Mouse (Mus musculus): ENCODE data around the gene Il9r.
A peak's percentile ranks its signal among the peaks of the same experiment; 100 is the strongest.

Il9r gene

GRCm38 (mm10) chr11:32199230-32199629 is 849 bp downstream of the Il9r start:
- DNase-seq (ENCODE audit: low read depth, low spot score), result no peak

GRCm38 (mm10) chr11:32198256-32198955 is 1.7 kb downstream of the Il9r start:
- DNase-seq (ENCODE audit: low read depth, low spot score), result no peak

- no peak for DNase-seq (ENCODE audit: low read depth, low spot score)
Observed at GRCm38 (mm10) chr11:32197766-32198165, 2.3 kb downstream of the Il9r start.

- no peak for DNase-seq (ENCODE audit: low read depth, low spot score)
Observed at GRCm38 (mm10) chr11:32196727-32197126, 3.4 kb downstream of the Il9r start.

- DNase-seq (ENCODE audit: low read depth, low spot score), result no peak
Observed at GRCm38 (mm10) chr11:32195867-32196540, 4.1 kb downstream of the Il9r start.

GRCm38 (mm10) chr11:32194626-32195025 is 5.5 kb downstream of the Il9r start:
- no peak for DNase-seq (ENCODE audit: low read depth, low spot score)

- DNase-seq (ENCODE audit: low read depth, low spot score), result no peak
Observed at GRCm38 (mm10) chr11:32194086-32194485, 6.0 kb downstream of the Il9r start.

- DNase-seq (ENCODE audit: low read depth, low spot score), result no peak
Observed at GRCm38 (mm10) chr11:32193156-32193555, 6.9 kb downstream of the Il9r start.

- DNase-seq (ENCODE audit: low read depth, low spot score), result no peak
Observed at GRCm38 (mm10) chr11:32190603-32191110, 9.4 kb downstream of the Il9r start.

GRCm38 (mm10) chr11:32190119-32190518 is 10.0 kb downstream of the Il9r start:
- no peak for DNase-seq (ENCODE audit: low read depth, low spot score)

- no peak for DNase-seq (ENCODE audit: low read depth, low spot score)
Observed at GRCm38 (mm10) chr11:32189434-32189833, 10.6 kb downstream of the Il9r start.

- no peak for DNase-seq (ENCODE audit: low read depth, low spot score)
Observed at GRCm38 (mm10) chr11:32188881-32189280, 11.2 kb downstream of the Il9r start.

GRCm38 (mm10) chr11:32187256-32187655 is 12.8 kb downstream of the Il9r start:
- DNase-seq (ENCODE audit: low read depth, low spot score), result no peak

GRCm38 (mm10) chr11:32186031-32186430 is 14.0 kb downstream of the Il9r start:
- DNase-seq (ENCODE audit: low read depth, low spot score), result no peak

- DNase-seq (ENCODE audit: low read depth, low spot score), result no peak
Observed at GRCm38 (mm10) chr11:32184469-32184868, 15.6 kb downstream of the Il9r start.

GRCm38 (mm10) chr11:32181973-32182868 is 17.9 kb downstream of the Il9r start:
- peak; percentile 56 for DNase-seq (ENCODE audit: low read depth, low spot score)

GRCm38 (mm10) chr11:32181246-32181645 is 18.8 kb downstream of the Il9r start:
- no peak for DNase-seq (ENCODE audit: low read depth, low spot score)

- DNase-seq (ENCODE audit: low read depth, low spot score), result no peak
Observed at GRCm38 (mm10) chr11:32178506-32178905, 21.6 kb downstream of the Il9r start.

GRCm38 (mm10) chr11:32166683-32167082 is 33.4 kb downstream of the Il9r start:
- no peak for DNase-seq (ENCODE audit: low read depth, low spot score)

- DNase-seq (ENCODE audit: low read depth, low spot score), result peak; percentile 29
Observed at GRCm38 (mm10) chr11:32161922-32162804, 37.9 kb downstream of the Il9r start.

GRCm38 (mm10) chr11:32161500-32161899 is 38.6 kb downstream of the Il9r start:
- DNase-seq (ENCODE audit: low read depth, low spot score), result no peak
